Mouse (Mus musculus) small intestine, adult 2 months (tissue): Measurements from ENCODE around the gene Svip. TPM values are rescaled to one million over a fixed set of nuclear protein-coding genes. Genes with fewer than 3 reads are reported as not detected.

ENCODE experiments used
- H3K27ac ChIP-seq: fragments of 200-500 bp; 2 replicates; pipeline ENCODE4 v1.5.1; 2012; ENCODE audit warnings: low read depth, low read length, control low read depth, inconsistent platforms; ENCODE audit not compliant: insufficient read depth
- H3K27me3 ChIP-seq: fragments of 200-500 bp; 2 replicates; pipeline ENCODE4 v1.6.1; 2012; ENCODE audit warnings: mild to moderate bottlenecking, moderate library complexity, low read length, inconsistent platforms; ENCODE audit not compliant: control insufficient read depth, insufficient read depth
- H3K36me3 ChIP-seq: fragments of 200-500 bp; 2 replicates; pipeline ENCODE4 v1.6.1; 2012; ENCODE audit warnings: mild to moderate bottlenecking, low read length, control low read depth, inconsistent platforms; ENCODE audit not compliant: control insufficient read depth, insufficient read depth
- H3K4me1 ChIP-seq: fragments of 200-500 bp; 2 replicates; pipeline ENCODE4 v1.6.1; 2012; ENCODE audit warnings: low read length, inconsistent platforms, mixed read lengths; ENCODE audit not compliant: control insufficient read depth, insufficient read depth, insufficient read length
- H3K4me3 ChIP-seq: fragments of 200-500 bp; 2 replicates; pipeline ENCODE4 v1.5.1; 2012; ENCODE audit warnings: low read depth, mild to moderate bottlenecking, control low read depth, inconsistent platforms, low read length, moderate library complexity
- CTCF ChIP-seq: fragments of 200-500 bp; IDR thresholded peaks from 2 replicates; pipeline ENCODE4 v1.5.1; 2012; ENCODE audit warnings: low read depth, mild to moderate bottlenecking, control low read depth, inconsistent platforms, low read length, moderate library complexity, mixed read lengths; ENCODE audit not compliant: insufficient replicate concordance, insufficient read length; ENCODE audit errors: extremely low read depth
- POLR2A ChIP-seq: fragments of 200-500 bp; IDR thresholded peaks from 2 replicates; pipeline ENCODE4 v1.6.1; 2012; ENCODE audit warnings: low read depth, mild to moderate bottlenecking, control low read depth, inconsistent platforms, low read length, moderate library complexity
- WGBS: fragments of 180-500 bp; shearing (Covaris S2); methylation state at CpG from one replicate; pipeline ENCODE4 v1.1.7; 2018; 5-methylcytosine and 5-hydroxymethylcytosine counted together
- polyA plus RNA-seq: library from polyadenylated mRNA; depleted of rRNA; stranded (reverse); fragments of >200 nt; gene quantifications from 2 replicates; pipeline ENCODE4 v1.2.3, GENCODE M21; 2012

Svip gene
- polyA plus RNA-seq, 1 experiment: 1.8 TPM

DNA sequence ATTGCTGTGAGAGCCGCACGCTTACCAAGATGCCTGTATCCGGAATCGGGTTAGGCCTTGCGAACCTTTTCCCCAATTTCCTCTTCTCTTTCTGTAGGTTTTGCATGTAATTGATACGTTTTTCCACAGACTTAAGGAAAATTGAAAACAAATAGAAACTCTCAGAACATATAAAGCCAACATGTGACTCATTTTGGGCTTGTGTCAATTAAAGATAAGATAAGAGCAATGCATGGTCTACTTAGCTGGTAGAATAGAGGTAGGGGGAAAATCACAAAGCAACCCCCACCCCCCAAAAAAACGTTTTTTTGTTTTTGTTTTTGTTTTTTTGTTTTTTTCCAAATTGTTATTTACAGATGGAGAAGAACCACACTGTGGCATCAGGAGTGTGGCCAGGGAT lies 7.6 kb upstream of the Svip start:
- TF ChIP-seq CTCF (no peak), POLR2A (no peak)

DNA sequence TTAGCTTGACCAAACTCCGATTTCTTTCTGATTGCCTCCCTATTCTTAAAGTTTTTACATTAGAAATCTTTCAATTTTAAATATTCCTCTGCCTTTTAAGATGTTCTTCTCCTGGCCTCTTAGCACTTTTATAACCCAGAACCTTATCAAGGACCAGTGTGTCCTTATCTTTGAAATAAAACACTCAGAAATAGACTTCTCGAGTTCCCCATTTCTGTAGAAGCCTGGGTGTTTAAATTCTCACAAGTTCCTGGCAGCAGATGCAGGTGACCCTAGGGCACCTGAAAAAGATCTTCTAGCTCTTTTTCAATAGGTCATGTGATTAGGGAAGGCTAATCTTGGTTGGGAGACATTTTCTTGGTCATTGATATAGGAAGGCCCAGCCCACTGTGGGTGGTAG lies 1.3 kb upstream of the Svip start:
- H3K27ac ChIP-seq: 0 out of 2 replicates have a peak overlapping the region, but pooled peaks have one; percentile 3
- 38% methylated on average over 2 of the region's 2 CpGs for WGBS

More for the DNA sequence above, 7.6 kb upstream of the Svip start:
- no peak overlapping the region for H3K27ac ChIP-seq
- H3K36me3 ChIP-seq: no peaks in the 10 kb centered on the region
- H3K27me3 ChIP-seq: no peaks in the 10 kb centered on the region
- 76% methylated on average over 7 of the region's 7 CpGs for WGBS
- peaks cover 13% of the 10 kb centered on the region; the same call in 1 of the 2 replicates for H3K4me1 ChIP-seq
- H3K4me3 ChIP-seq: no peak overlapping the region

DNA sequence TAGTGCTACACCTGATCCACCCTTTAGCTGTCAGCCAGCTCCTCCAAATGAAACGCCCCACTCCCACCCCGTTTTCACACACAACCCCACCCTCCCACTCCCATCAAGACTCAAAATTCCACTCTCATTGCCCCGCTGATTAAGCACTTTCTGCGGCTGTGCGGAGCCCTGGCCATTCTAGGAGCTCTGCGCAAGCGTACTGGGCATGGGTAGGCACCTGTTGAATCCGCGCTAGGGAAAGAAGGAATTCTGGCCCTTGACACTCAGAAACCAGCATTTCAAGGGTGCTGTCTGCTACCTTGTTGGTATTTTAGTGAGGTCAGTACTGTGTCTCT lies 445 bp upstream of the Svip start:
- TF ChIP-seq POLR2A: no peak
- no peak for TF ChIP-seq CTCF
- Histone ChIP-seq H3K36me3 (0 out of 2 replicates have a peak, but pooled peaks cover 3% of the 10 kb centered on the region), H3K27ac (peak overlapping the region; percentile 80), H3K4me1 (peaks cover 19% of the 10 kb centered on the region; the same call in 1 of the 2 replicates), H3K27me3 (no peaks in the 10 kb centered on the region), H3K4me3 (peak overlapping the region; percentile 93)
- 0% methylated on average over 9 of the region's 9 CpGs for WGBS

More for the DNA sequence above, 1.3 kb upstream of the Svip start:
- Histone ChIP-seq H3K4me1 (peaks cover 19% of the 10 kb centered on the region; the same call in 1 of the 2 replicates), H3K4me3 (no peak overlapping the region), H3K36me3 (no peaks in the 10 kb centered on the region), H3K27me3 (no peaks in the 10 kb centered on the region)
- no peak for TF ChIP-seq CTCF
- TF ChIP-seq POLR2A: no peak

DNA sequence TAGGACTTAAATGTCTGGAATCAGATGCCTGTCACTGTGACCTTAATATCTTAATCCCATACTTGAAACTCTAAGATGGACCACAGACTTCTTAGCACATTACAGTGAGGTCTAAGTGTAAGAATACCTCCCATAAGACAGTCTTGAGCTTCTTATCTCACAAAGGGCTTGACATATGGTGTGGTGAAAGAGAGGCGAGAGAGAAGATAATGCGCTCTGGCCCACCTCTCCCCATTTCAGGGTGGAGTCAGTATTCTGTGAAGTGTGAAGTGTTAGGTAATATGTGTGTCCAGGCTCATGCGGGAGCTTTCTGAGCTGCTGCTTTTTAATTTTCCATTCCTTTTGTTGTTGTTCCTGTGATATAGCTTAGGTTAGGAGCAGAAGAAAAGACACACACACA lies 14.8 kb downstream of the Svip start:
- no peak for TF ChIP-seq CTCF
- no peaks in the 10 kb centered on the region for H3K27me3 ChIP-seq
- H3K4me1 ChIP-seq: no peaks in the 10 kb centered on the region
- no peak overlapping the region for H3K4me3 ChIP-seq
- no peak overlapping the region for H3K27ac ChIP-seq
- peaks cover 1% of the 10 kb centered on the region; the same call in 1 of the 2 replicates for H3K36me3 ChIP-seq
- 88% methylated on average over 3 of the region's 3 CpGs for WGBS

DNA sequence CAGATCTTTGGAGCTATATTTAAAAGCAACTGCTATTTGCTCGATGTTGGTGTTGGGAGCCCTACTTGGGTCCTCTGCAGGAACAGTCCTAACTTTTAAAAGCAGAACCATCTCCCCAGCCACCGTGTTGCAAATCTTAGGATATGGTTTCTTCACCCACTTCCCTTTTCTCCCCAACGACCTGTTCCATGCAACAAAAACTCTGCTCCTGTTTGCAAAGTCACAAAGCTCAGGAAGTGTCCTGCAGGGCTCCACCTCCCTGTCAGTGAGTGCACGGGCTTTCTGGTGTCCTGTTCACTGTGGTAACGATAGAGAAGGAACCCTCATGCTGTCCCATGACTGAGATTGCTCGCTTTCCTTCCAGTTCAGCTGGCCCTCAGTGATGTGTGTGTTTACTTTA lies 18.9 kb downstream of the Svip start:
- H3K36me3 ChIP-seq: no peaks in the 10 kb centered on the region

DNA sequence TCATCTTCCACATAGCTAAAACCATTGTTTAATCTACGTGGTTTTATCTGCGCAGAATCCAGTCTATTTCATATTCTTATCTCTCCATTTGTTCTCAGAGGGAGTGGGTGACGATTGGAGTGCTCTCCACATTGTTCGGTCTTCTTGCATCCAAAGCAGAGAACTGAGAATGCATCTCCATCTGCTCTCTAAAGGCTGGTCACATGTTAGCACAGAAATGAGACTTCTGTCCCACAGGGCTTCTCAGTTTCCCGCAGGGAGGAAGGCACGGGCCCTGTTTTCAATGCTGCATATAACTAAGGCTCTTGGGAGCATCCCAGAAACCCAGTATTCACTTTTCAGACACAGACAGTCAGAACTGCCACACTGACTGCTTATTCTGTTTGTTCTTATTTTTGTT lies 20.1 kb downstream of the Svip start:
- WGBS: 80% methylated on average over 6 of the region's 6 CpGs

More for the DNA sequence above, 18.9 kb downstream of the Svip start:
- TF ChIP-seq CTCF: no peak
- no peak for TF ChIP-seq POLR2A
- no peaks in the 10 kb centered on the region for H3K27me3 ChIP-seq
- H3K4me3 ChIP-seq: no peak overlapping the region
- H3K4me1 ChIP-seq: no peaks in the 10 kb centered on the region
- 49% methylated on average over 6 of the region's 6 CpGs for WGBS
- no peak overlapping the region for H3K27ac ChIP-seq

DNA sequence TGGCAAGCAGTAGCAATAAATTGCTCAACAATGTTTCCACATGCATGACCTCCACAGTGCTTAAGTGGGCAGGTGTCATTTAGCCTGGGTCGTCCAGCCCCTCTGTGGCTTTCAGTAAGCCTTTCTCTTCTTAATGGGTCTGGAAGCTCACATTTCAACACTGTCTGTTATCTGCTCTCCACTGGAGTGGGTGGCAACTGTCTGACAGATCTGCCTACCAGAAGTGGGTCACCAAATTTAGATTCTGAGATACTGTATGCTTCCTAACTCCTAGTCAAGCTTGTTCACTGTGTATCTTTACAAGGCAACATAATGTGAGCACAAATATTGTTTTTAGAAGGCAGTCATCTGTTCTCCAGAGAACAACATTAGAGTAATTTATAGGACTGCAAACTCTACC lies 23.5 kb downstream of the Svip start:
- TF ChIP-seq CTCF (no peak), POLR2A (no peak)
- 57% methylated on average over 1 of the region's 1 CpGs for WGBS
- no peaks in the 10 kb centered on the region for H3K36me3 ChIP-seq
- H3K27me3 ChIP-seq: no peaks in the 10 kb centered on the region
- H3K4me3 ChIP-seq: no peak overlapping the region
- no peak overlapping the region for H3K27ac ChIP-seq
- no peaks in the 10 kb centered on the region for H3K4me1 ChIP-seq

More for the DNA sequence above, 20.1 kb downstream of the Svip start:
- no peaks in the 10 kb centered on the region for H3K36me3 ChIP-seq
- H3K4me3 ChIP-seq: no peak overlapping the region
- no peaks in the 10 kb centered on the region for H3K27me3 ChIP-seq
- no peak overlapping the region for H3K27ac ChIP-seq
- TF ChIP-seq CTCF (no peak), POLR2A (no peak)
- no peaks in the 10 kb centered on the region for H3K4me1 ChIP-seq
